Mouse (Mus musculus) layer of hippocampus, adult 2 months (tissue): ENCODE measurements around the gene Col16a1. TPM values are rescaled to one million over a fixed set of nuclear protein-coding genes. Genes with fewer than 3 reads are reported as not detected.

Experiments used
- DNase-seq, 2 experiments: peaks; one replicate each; pipeline ENCODE4 v3.0.0; 2022; ENCODE audit warnings: low spot score in 2 of 2
- H3K27ac ChIP-seq: fragments of 200-600 bp; 2 replicates; pipeline ENCODE4 v1.8.1; 2022
- H3K4me3 ChIP-seq: fragments of 200-600 bp; 2 replicates; pipeline ENCODE4 v1.8.1; 2022; ENCODE audit warnings: mild to moderate bottlenecking
- CTCF ChIP-seq: fragments of 200-600 bp; conservative IDR thresholded peaks from 2 replicates; pipeline ENCODE4 v1.8.1; 2022; ENCODE audit warnings: antibody characterized with exemption, mild to moderate bottlenecking, moderate library complexity
- total RNA-seq, 2 experiments: library from RNA; stranded (reverse); gene quantifications; 2 replicates each; pipeline ENCODE4 v1.2.3; 2021

Col16a1 gene
- total RNA-seq, 2 experiments from 2014 or later, result 14.5 to 15.2 TPM

GRCm38 (mm10) chr4:130130641-130131350 lies 83.2 kb downstream of the Col16a1 start:
- no peak for DNase-seq
- Histone ChIP-seq H3K27ac (no peak overlapping the region), H3K4me3 (no peak overlapping the region)

GRCm38 (mm10) chr4:130131448-130132105 lies 83.9 kb downstream of the Col16a1 start:
- H3K4me3 ChIP-seq, result no peak overlapping the region
- no peak for DNase-seq
- TF ChIP-seq CTCF, result no peak
- H3K27ac ChIP-seq, result no peak overlapping the region

More at GRCm38 (mm10) chr4:130130641-130131350, 83.2 kb downstream of the Col16a1 start:
- no peak for TF ChIP-seq CTCF

GRCm38 (mm10) chr4:130133399-130133798 lies 85.8 kb downstream of the Col16a1 start:
- no peak overlapping the region for H3K27ac ChIP-seq
- no peak for TF ChIP-seq CTCF
- no peak for DNase-seq
- H3K4me3 ChIP-seq, result no peak overlapping the region

GRCm38 (mm10) chr4:130138441-130139213 lies 91.0 kb downstream of the Col16a1 start:
- Histone ChIP-seq H3K27ac (peak overlapping the region; percentile 33; the same call in 1 of the 2 replicates), H3K4me3 (peak overlapping the region; percentile 57)
- TF ChIP-seq CTCF, result peak; percentile 94
- peak; percentile 48 to 84 for DNase-seq

GRCm38 (mm10) chr4:130139214-130139492 lies 91.5 kb downstream of the Col16a1 start, which contains the start of gene Hcrtr1:
TSS of gene Hcrtr1 (minus strand) at chr4:130139359.
- no peak for TF ChIP-seq CTCF
- no peak for DNase-seq
- Histone ChIP-seq H3K4me3 (peak within 1 kb of the TSS; percentile 57), H3K27ac (peak within 1 kb of the TSS; percentile 33; the same call in 1 of the 2 replicates)

- H3K27ac ChIP-seq, result peak overlapping the region; percentile 68
- no peak overlapping the region for H3K4me3 ChIP-seq
- peak; percentile 33 to 52 for DNase-seq
- TF ChIP-seq CTCF, result no peak
These were observed 93.4 kb downstream of the Col16a1 start for GRCm38 (mm10) chr4:130140992-130141402.

- Histone ChIP-seq H3K27ac (no peak overlapping the region), H3K4me3 (no peak overlapping the region)
- no peak for TF ChIP-seq CTCF
- DNase-seq, result no peak
These were observed 94.1 kb downstream of the Col16a1 start for GRCm38 (mm10) chr4:130141786-130142185.

- H3K27ac ChIP-seq, result no peak overlapping the region
- no peak overlapping the region for H3K4me3 ChIP-seq
- DNase-seq, result no peak
- no peak for TF ChIP-seq CTCF
These were observed 100.8 kb downstream of the Col16a1 start for GRCm38 (mm10) chr4:130148405-130148804.

Other genes with a start within 250 kb of the Col16a1 start
- gene Ptp4a2, start 236.6 kb upstream of the Col16a1 start, total RNA-seq, result 100 to 1,000 TPM; 134 to 137 TPM
- 1 to 10 TPM in 1 of 2 experiments, under 1 TPM in 1; 0.42 to 1.0 TPM for gene Spocd1, start 118.6 kb upstream of the Col16a1 start, total RNA-seq
- 100 to 1,000 TPM; 549 to 563 TPM for gene Adgrb2, start 63.0 kb upstream of the Col16a1 start, total RNA-seq
- 10 to 100 TPM; 64.7 to 72.0 TPM for gene Pef1, start 54.7 kb downstream of the Col16a1 start, total RNA-seq
- 1 to 10 TPM; 2.7 to 2.8 TPM for gene Hcrtr1, start 91.5 kb downstream of the Col16a1 start, total RNA-seq
- 10 to 100 TPM in 1 of 2 experiments, 1 to 10 TPM in 1; 9.1 to 11.7 TPM for gene Tinagl1, start 127.3 kb downstream of the Col16a1 start, total RNA-seq
- gene Gm853, start 174.6 kb downstream of the Col16a1 start, total RNA-seq, result under 1 TPM in 1 of 2 experiments, not detected in 1; 0.15 TPM
- 10 to 100 TPM; 11.1 to 14.1 TPM for gene Serinc2, start 231.4 kb downstream of the Col16a1 start, total RNA-seq